Mouse (Mus musculus): Measurements from ENCODE around the gene Gpc3. TPM values are rescaled to one million over a fixed set of nuclear protein-coding genes. Genes with fewer than 3 reads are reported as not detected.
"Not testable (repeated sequence)": the region's sequence is repeated elsewhere in the genome, so short reads cannot be mapped to it uniquely, and the experiment has no call there.

The Gpc3 gene
- polyA plus RNA-seq, 1 experiment, result 9.6 TPM

GRCm38 (mm10) chrX:52310976-52311375 lies 302.8 kb downstream of the Gpc3 start:
- H3K4me1 ChIP-seq (ENCODE audit: control insufficient read depth, insufficient read depth, insufficient read length, low read length), result no peaks in the 10 kb centered on the region
- H3K4me3 ChIP-seq (ENCODE audit: insufficient read depth, low read depth, low read length), result no peak overlapping the region
- no peak overlapping the region for H3K27ac ChIP-seq (replicated peaks; ENCODE audit: low read depth, low read length)

- no peak overlapping the region for H3K4me3 ChIP-seq (ENCODE audit: insufficient read depth, low read depth, low read length)
- H3K4me1 ChIP-seq (ENCODE audit: control insufficient read depth, insufficient read depth, insufficient read length, low read length), result no peaks in the 10 kb centered on the region
- H3K27ac ChIP-seq (replicated peaks; ENCODE audit: low read depth, low read length), result no peak overlapping the region
Measured at GRCm38 (mm10) chrX:52305226-52305625, 308.5 kb downstream of the Gpc3 start.

- H3K4me1 ChIP-seq (ENCODE audit: control insufficient read depth, insufficient read depth, insufficient read length, low read length), result no peaks in the 10 kb centered on the region
- H3K27ac ChIP-seq (replicated peaks; ENCODE audit: low read depth, low read length), result no peak overlapping the region
- no peak overlapping the region for H3K4me3 ChIP-seq (ENCODE audit: insufficient read depth, low read depth, low read length)
Measured at GRCm38 (mm10) chrX:52288792-52289191, 325.0 kb downstream of the Gpc3 start.

- Histone ChIP-seq H3K4me3 (ENCODE audit: insufficient read depth, low read depth, low read length) (no peak overlapping the region), H3K27ac (replicated peaks; ENCODE audit: low read depth, low read length) (no peak overlapping the region), H3K4me1 (ENCODE audit: control insufficient read depth, insufficient read depth, insufficient read length, low read length) (no peaks in the 10 kb centered on the region)
Measured at GRCm38 (mm10) chrX:52287944-52288343, 325.8 kb downstream of the Gpc3 start.

GRCm38 (mm10) chrX:52282070-52282469 lies 331.7 kb downstream of the Gpc3 start:
- H3K4me1 ChIP-seq (ENCODE audit: control insufficient read depth, insufficient read depth, insufficient read length, low read length), result no peaks in the 10 kb centered on the region; the same call in none of the 2 replicates
- H3K4me3 ChIP-seq (ENCODE audit: insufficient read depth, low read depth, low read length), result no peak overlapping the region
- H3K27ac ChIP-seq (replicated peaks; ENCODE audit: low read depth, low read length), result no peak overlapping the region

GRCm38 (mm10) chrX:52281103-52281900 lies 332.4 kb downstream of the Gpc3 start:
- H3K4me1 ChIP-seq (ENCODE audit: control insufficient read depth, insufficient read depth, insufficient read length, low read length), result no peaks in the 10 kb centered on the region; the same call in none of the 2 replicates
- H3K4me3 ChIP-seq (ENCODE audit: insufficient read depth, low read depth, low read length), result no peak overlapping the region
- no peak overlapping the region for H3K27ac ChIP-seq (replicated peaks; ENCODE audit: low read depth, low read length)

- no peak overlapping the region for H3K27ac ChIP-seq (replicated peaks; ENCODE audit: low read depth, low read length)
Measured at GRCm38 (mm10) chrX:52278687-52279359, 334.9 kb downstream of the Gpc3 start.

GRCm38 (mm10) chrX:52277599-52277998 lies 336.2 kb downstream of the Gpc3 start:
- H3K27ac ChIP-seq (replicated peaks; ENCODE audit: low read depth, low read length), result no peak overlapping the region
- H3K4me1 ChIP-seq (ENCODE audit: control insufficient read depth, insufficient read depth, insufficient read length, low read length), result no peaks in the 10 kb centered on the region; the same call in none of the 2 replicates
- no peak overlapping the region for H3K4me3 ChIP-seq (ENCODE audit: insufficient read depth, low read depth, low read length)

More at GRCm38 (mm10) chrX:52278687-52279359, 334.9 kb downstream of the Gpc3 start:
- Histone ChIP-seq H3K4me3 (ENCODE audit: insufficient read depth, low read depth, low read length) (no peak overlapping the region), H3K4me1 (ENCODE audit: control insufficient read depth, insufficient read depth, insufficient read length, low read length) (no peaks in the 10 kb centered on the region; the same call in none of the 2 replicates)

GRCm38 (mm10) chrX:52273016-52273415 lies 340.7 kb downstream of the Gpc3 start:
- Histone ChIP-seq H3K4me1 (ENCODE audit: control insufficient read depth, insufficient read depth, insufficient read length, low read length) (no peaks in the 10 kb centered on the region), H3K4me3 (ENCODE audit: insufficient read depth, low read depth, low read length) (no peak overlapping the region), H3K27ac (replicated peaks; ENCODE audit: low read depth, low read length) (no peak overlapping the region; the same call in 1 of the 2 replicates)

GRCm38 (mm10) chrX:52261991-52262390 lies 351.8 kb downstream of the Gpc3 start:
- H3K4me1 ChIP-seq (ENCODE audit: control insufficient read depth, insufficient read depth, insufficient read length, low read length), result peaks cover 2% of the 10 kb centered on the region; the same call in 1 of the 2 replicates
- 0 out of 2 replicates have a peak overlapping the region, but pooled peaks have one; percentile 34 for H3K27ac ChIP-seq (replicated peaks; ENCODE audit: low read depth, low read length)
- H3K4me3 ChIP-seq (ENCODE audit: insufficient read depth, low read depth, low read length), result no peak overlapping the region

- Histone ChIP-seq H3K27ac (replicated peaks; ENCODE audit: low read depth, low read length) (0 out of 2 replicates have a peak overlapping the region, but pooled peaks have one; percentile 34), H3K4me1 (ENCODE audit: control insufficient read depth, insufficient read depth, insufficient read length, low read length) (peaks cover 2% of the 10 kb centered on the region; the same call in 1 of the 2 replicates), H3K4me3 (ENCODE audit: insufficient read depth, low read depth, low read length) (no peak overlapping the region)
Measured at GRCm38 (mm10) chrX:52261546-52261945, 352.2 kb downstream of the Gpc3 start.

GRCm38 (mm10) chrX:52259771-52260170 lies 354.0 kb downstream of the Gpc3 start:
- not testable (repeated sequence) for H3K4me3 ChIP-seq (ENCODE audit: insufficient read depth, low read depth, low read length); H3K27ac ChIP-seq (replicated peaks; ENCODE audit: low read depth, low read length); H3K4me1 ChIP-seq (ENCODE audit: control insufficient read depth, insufficient read depth, insufficient read length, low read length)

GRCm38 (mm10) chrX:52254526-52254925 lies 359.2 kb downstream of the Gpc3 start:
- no peak overlapping the region for H3K27ac ChIP-seq (replicated peaks; ENCODE audit: low read depth, low read length)
- H3K4me1 ChIP-seq (ENCODE audit: control insufficient read depth, insufficient read depth, insufficient read length, low read length), result no peaks in the 10 kb centered on the region
- no peak overlapping the region for H3K4me3 ChIP-seq (ENCODE audit: insufficient read depth, low read depth, low read length)

- Histone ChIP-seq H3K27ac (replicated peaks; ENCODE audit: low read depth, low read length) (no peak overlapping the region), H3K4me3 (ENCODE audit: insufficient read depth, low read depth, low read length) (no peak overlapping the region), H3K4me1 (ENCODE audit: control insufficient read depth, insufficient read depth, insufficient read length, low read length) (no peaks in the 10 kb centered on the region)
Measured at GRCm38 (mm10) chrX:52245694-52246297, 368.0 kb downstream of the Gpc3 start.

- peak overlapping the region; percentile 82 for H3K27ac ChIP-seq (replicated peaks; ENCODE audit: low read depth, low read length)
- no peaks in the 10 kb centered on the region for H3K4me1 ChIP-seq (ENCODE audit: control insufficient read depth, insufficient read depth, insufficient read length, low read length)
- H3K4me3 ChIP-seq (ENCODE audit: insufficient read depth, low read depth, low read length), result no peak overlapping the region
Measured at GRCm38 (mm10) chrX:52237470-52237869, 376.3 kb downstream of the Gpc3 start.

All from brown adipose tissue, adult 24 weeks (tissue).